Mouse (Mus musculus): Measurements from ENCODE around the gene Cpm.

Gene Cpm

GRCm38 (mm10) chr10:117676644-117677313 is 47.5 kb downstream of the Cpm start:
- in situ Hi-C loops (cut with MboI; ENCODE audit: low pct_unique_long_range_greater_than_20kb in 1 of 2, low sequenced_read_pairs in 2 of 2, unreplicated experiment in 1 of 2): loop anchor here (5.0 to 25.0 kb wide), 2 partner anchors 219 to 614 kb away; partner anchors contain the start of gene Cct2 (in 1 of the 2)

DNA sequence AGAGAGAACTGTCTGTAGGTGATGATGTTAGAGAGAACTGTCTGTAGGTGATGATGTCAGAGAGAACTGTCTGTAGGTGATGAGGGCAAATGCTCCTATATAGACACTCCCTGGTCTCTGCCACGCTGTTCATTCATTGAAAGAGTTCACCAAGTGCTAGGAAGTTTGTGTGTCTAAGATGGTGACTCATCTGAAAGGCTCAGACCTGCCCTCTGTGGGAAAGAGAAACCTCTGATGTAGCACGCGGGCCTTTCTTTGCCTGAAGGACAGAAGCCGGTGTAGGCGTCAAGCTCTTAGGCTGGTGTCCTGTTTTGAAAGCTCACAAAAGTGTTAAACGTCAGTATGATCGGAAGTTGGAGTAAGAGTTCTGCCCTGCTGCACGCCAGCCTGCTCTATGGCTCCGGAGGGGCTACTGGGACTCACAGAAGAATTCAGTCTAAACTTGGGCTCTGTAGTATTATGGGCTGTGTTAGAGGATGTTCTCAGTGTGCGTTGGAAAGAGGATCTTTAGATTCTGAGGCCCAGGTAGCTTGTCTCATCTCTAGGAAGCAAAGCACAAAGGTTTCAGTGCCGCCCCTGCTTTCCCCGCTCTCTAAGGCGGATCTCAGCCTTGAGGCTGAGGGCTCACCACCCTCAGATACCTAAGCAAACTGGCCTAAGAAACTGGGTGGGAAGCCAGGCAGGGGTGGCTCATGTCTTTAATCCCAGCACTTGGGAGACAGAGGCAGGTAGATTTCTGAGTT is 48.4 kb downstream of the Cpm start:
- in situ Hi-C loops (cut with MboI; ENCODE audit: low pct_unique_long_range_greater_than_20kb in 1 of 2, low sequenced_read_pairs in 2 of 2, unreplicated experiment in 1 of 2): loop anchor here (5.0 to 25.0 kb wide), 2 partner anchors 220 to 615 kb away; partner anchors contain the start of gene Cct2 (in 1 of the 2)

DNA sequence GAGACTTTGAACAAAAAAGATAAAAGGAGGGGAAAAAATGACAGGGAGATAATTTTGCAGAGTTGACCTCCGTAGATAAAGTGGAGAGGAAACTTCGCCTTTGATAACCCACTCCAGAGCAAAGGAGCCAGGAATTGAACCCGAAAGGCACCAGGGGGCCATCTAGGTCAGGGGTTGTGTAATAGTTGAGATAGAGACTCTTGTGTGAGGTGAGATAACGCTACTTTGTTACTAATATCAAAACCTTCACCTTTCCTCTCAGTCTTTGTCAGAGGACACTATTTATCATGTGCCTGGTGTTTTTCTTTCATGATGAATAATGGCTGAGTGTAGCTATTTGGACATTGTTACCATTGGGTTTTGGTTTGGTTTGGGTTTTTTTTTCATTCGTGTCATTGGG is 49.1 kb downstream of the Cpm start:
- in situ Hi-C loops (cut with MboI; ENCODE audit: low pct_unique_long_range_greater_than_20kb in 1 of 2, low sequenced_read_pairs in 2 of 2, unreplicated experiment in 1 of 2): loop anchor here (5.0 to 25.0 kb wide), 2 partner anchors 221 to 616 kb away; partner anchors contain the start of gene Cct2 (in 1 of the 2)

DNA sequence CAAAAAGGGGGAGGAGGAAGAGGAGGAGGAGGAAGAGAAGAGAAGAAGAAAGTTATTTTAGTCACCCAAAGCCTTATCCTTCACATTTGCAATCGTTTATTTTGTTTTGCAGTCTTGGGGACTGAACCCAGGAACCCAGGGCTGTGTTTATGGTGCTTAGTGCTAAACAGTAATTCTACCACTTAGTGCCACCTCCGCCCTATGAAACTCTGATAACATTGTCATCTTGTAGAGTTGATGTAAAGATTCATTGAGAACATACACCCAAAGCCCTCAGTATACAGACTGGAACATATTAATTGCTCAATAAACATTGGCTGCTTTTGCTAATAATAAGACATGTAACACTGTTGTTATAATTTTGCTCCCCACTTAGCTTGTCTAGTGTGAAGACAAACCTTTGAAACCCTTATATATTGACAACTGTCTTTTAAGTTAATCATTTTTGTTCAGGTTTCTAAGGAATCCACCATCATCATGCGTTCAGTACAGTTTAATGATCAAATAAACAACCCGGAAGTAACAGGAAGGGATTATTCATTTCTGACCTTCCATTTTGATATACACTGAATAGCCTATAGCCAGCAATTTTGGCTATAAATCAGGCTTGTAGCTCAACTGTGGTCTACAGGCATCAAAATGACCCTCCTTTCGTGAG is 49.9 kb downstream of the Cpm start:
- in situ Hi-C loops (cut with MboI; ENCODE audit: low pct_unique_long_range_greater_than_20kb in 1 of 2, low sequenced_read_pairs in 2 of 2, unreplicated experiment in 1 of 2): loop anchor here (5.0 to 25.0 kb wide), 2 partner anchors 222 to 617 kb away; partner anchors contain the start of gene Cct2 (in 1 of the 2)

GRCm38 (mm10) chr10:117679963-117680473 is 50.7 kb downstream of the Cpm start:
- in situ Hi-C loops (cut with MboI; ENCODE audit: low pct_unique_long_range_greater_than_20kb in 1 of 2, low sequenced_read_pairs in 2 of 2, unreplicated experiment in 1 of 2): loop anchor here (5.0 to 25.0 kb wide), 3 partner anchors 223 to 618 kb away; partner anchors contain the start of gene Cct2 (in 1 of the 2)

DNA sequence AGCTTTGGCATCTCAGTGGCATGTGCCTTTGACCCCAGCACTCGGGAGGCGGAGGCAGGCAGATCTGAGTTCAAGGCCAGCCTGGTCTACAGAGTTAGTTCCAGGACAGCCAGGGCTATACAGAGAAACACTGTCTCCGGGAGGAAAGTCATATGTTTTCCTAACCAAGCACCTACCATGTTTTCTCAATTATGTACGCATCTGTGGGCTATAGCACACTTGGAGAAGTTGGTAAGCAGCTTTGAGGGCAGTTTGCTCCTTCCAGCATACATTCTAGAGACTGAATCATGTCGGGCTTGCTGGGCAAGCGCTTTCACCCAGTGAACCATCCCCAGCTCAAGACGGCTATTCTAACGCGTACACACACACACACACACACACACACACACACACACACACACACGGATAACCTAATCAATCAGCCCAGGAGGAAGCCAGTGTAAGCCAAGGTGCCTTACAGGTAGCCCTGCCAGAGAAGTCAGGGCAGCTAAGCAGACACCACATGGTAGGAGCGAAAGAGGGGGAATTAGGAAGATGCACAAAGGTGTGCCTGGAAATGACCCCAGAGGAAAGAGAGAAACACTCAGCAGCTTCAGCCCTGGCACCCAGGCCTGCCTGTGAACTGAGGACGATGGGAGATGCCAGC is 51.7 kb downstream of the Cpm start:
- in situ Hi-C loops (cut with MboI; ENCODE audit: low pct_unique_long_range_greater_than_20kb in 1 of 2, low sequenced_read_pairs in 2 of 2, unreplicated experiment in 1 of 2): loop anchor here in 1 of 2 experiments (10.0 to 25.0 kb wide), 2 partner anchors 226 to 619 kb away; partner anchors contain the start of gene Cct2

DNA sequence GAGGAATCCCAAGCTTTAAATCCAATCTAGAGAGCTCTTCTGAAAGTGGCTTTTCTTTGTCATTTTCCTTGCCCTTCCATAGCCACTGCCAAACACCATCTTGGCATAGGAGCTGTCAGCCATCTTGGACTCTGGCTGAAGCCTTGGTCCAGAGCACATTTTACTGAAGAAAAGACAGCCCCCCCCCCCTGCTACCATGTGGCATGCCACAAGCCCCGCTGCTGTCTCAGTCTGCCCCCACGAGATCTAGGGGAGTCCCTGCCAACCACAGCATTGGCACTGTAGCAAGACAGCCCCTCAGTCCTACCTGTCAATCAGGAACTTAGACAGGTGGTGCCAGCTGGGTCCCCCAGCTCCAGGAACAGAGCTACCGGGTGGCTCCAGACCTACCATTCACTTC is 52.2 kb downstream of the Cpm start:
- in situ Hi-C loops (cut with MboI; ENCODE audit: low pct_unique_long_range_greater_than_20kb in 1 of 2, low sequenced_read_pairs in 2 of 2, unreplicated experiment in 1 of 2): loop anchor here in 1 of 2 experiments (10.0 to 25.0 kb wide), 2 partner anchors 227 to 619 kb away; partner anchors contain the start of gene Cct2

GRCm38 (mm10) chr10:117681999-117682857 is 52.9 kb downstream of the Cpm start:
- in situ Hi-C loops (cut with MboI; ENCODE audit: low pct_unique_long_range_greater_than_20kb in 1 of 2, low sequenced_read_pairs in 2 of 2, unreplicated experiment in 1 of 2): loop anchor here in 1 of 2 experiments (10.0 to 25.0 kb wide), 2 partner anchors 227 to 620 kb away; partner anchors contain the start of gene Cct2

DNA sequence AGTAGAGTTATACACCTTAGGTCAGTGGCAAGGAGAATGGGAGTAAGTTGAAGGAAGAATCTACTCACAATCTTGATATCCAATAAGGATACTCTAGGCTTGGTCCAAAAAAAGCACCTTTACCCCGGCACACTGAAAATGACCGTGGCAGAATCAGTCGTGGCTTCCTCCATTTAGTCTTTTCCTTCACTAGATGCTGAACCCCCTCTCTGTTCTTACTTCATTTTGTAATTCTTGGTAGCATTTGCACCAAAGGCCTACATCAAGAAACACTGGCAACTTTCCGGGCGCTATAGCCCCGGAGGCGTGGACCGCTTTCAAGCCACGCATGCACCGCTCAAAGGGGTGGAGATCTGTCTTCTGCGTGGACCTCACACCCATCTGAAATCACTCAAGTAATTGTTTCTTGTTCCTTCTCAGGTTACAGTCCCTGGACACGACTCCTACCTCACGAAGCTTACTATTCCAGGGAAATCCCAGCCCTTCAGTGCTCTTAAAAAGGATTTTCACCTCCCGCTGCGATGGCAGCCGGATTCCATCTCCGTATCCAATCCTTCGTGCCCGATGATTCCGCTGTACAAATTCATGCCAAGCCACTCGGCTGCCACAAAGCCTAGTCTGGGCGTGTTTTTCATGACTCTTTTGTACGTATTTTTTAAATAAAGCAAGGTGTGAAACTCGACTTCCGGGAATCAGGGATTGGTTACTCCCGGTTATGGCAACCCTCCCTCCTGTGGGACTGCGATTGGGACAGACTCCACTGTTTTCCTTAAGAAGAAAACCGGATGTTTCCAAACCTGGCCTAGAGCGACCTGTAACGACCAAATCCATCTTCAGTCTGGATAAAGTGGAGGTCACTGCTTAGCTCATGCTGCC is 53.8 kb downstream of the Cpm start:
- in situ Hi-C loops (cut with MboI; ENCODE audit: low pct_unique_long_range_greater_than_20kb in 1 of 2, low sequenced_read_pairs in 2 of 2, unreplicated experiment in 1 of 2): loop anchor here in 1 of 2 experiments (10.0 to 25.0 kb wide), 2 partner anchors 228 to 621 kb away; partner anchors contain the start of gene Cct2

GRCm38 (mm10) chr10:117683734-117684037 is 54.4 kb downstream of the Cpm start:
- in situ Hi-C loops (cut with MboI; ENCODE audit: low pct_unique_long_range_greater_than_20kb in 1 of 2, low sequenced_read_pairs in 2 of 2, unreplicated experiment in 1 of 2): loop anchor here in 1 of 2 experiments (10.0 to 25.0 kb wide), 2 partner anchors 229 to 621 kb away; partner anchors contain the start of gene Cct2

GRCm38 (mm10) chr10:117684298-117685170 is 55.2 kb downstream of the Cpm start:
- in situ Hi-C loops (cut with MboI; ENCODE audit: low pct_unique_long_range_greater_than_20kb in 1 of 2, low sequenced_read_pairs in 2 of 2, unreplicated experiment in 1 of 2): loop anchor here in 1 of 2 experiments (10.0 to 25.0 kb wide), 2 partner anchors 230 to 622 kb away; partner anchors contain the start of gene Cct2

GRCm38 (mm10) chr10:117685171-117685848 is 56.0 kb downstream of the Cpm start:
- in situ Hi-C loops (cut with MboI; ENCODE audit: low pct_unique_long_range_greater_than_20kb in 1 of 2, low sequenced_read_pairs in 2 of 2, unreplicated experiment in 1 of 2): loop anchor here in 1 of 2 experiments (10.0 to 25.0 kb wide), 2 partner anchors 231 to 623 kb away; partner anchors contain the start of gene Cct2

DNA sequence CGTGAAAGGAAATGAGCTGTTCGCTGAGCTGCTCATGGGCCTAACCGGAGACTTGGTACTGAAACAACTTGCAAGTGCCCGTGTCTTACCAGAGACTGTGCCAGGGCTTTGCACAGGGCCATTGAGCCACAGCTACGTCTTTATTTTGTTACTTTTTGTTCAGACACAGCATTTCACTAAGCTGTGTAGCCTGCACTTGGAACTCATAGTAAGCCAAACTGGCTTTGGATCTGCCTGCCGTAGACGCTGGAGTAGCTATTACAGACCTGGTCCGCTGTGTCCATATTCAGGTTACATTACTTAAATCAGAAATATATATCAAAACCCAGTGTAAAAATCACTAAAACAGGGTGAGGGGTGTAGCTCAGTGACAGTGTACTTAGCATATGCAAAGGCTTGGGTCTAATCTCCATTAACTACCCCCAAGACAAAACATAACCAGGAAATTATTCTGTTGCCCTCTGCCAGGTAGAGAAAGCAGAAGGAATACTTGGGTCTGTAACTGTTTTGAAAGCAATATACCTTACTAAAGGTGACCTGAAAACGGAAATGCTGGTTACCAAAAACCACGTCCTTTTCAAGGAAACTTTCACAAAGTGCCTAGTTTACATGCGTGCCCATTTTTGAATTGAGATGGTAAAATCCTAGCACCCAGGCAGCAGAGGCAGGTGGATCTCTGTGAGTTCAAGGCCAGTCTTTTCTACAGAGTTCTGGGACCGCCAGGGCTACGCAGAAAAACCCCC is 56.7 kb downstream of the Cpm start:
- in situ Hi-C loops (cut with MboI; ENCODE audit: low pct_unique_long_range_greater_than_20kb in 1 of 2, low sequenced_read_pairs in 2 of 2, unreplicated experiment in 1 of 2): loop anchor here in 1 of 2 experiments (10.0 to 25.0 kb wide), 2 partner anchors 231 to 624 kb away; partner anchors contain the start of gene Cct2

DNA sequence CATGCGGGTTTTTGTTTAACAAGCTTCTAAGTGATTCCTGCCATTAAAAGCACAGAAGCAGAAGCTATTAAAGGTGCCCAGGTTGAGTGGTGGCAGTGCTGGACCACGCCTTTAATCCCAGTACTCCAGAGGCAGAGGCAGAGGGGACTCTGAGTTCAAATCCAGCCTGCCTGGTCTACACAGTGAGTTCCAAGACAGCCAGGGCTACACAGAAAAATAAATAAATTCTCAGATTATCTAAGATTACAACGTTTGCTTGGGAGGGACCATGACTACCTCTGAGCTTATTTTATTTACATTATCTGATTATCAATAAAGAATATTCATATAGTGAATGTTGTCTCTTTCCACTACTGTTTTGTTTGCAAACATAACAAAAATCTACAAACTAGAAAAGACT is 57.7 kb downstream of the Cpm start:
- in situ Hi-C loops (cut with MboI; ENCODE audit: low pct_unique_long_range_greater_than_20kb in 1 of 2, low sequenced_read_pairs in 2 of 2, unreplicated experiment in 1 of 2): loop anchor here in 1 of 2 experiments (10.0 to 25.0 kb wide), 2 partner anchors 232 to 625 kb away; partner anchors contain the start of gene Cct2

Measured in mouse embryonic stem cell (cell line).